Mouse (Mus musculus): ENCODE results near the gene Dctn1. TPM values are rescaled to one million over a fixed set of nuclear protein-coding genes. Genes with fewer than 3 reads are reported as not detected.

Gene Dctn1
- polyA plus RNA-seq, 1 experiment from 2014 or later = 108 TPM

- no peaks in the 10 kb centered on the region for H3K9me3 ChIP-seq (replicated peaks)
- H3K36me3 ChIP-seq = no peaks in the 10 kb centered on the region
- peak; percentile 65 for DNase-seq (ENCODE audit: low spot score)
- H3K4me1 ChIP-seq = peaks cover 39% of the 10 kb centered on the region
- peaks cover 35% of the 10 kb centered on the region for H3K27me3 ChIP-seq (ENCODE audit: low read depth, poor library complexity, severe bottlenecking)
- peak overlapping the region; percentile 67 for H3K27ac ChIP-seq
- WGBS = under 1% methylated on average over 49 of the region's 49 CpGs
- peak overlapping the region; percentile 52 for H3K4me3 ChIP-seq
These were observed 3.6 kb upstream of the Dctn1 start for GRCm38 (mm10) chr6:83161921-83162641.

GRCm38 (mm10) chr6:83162701-83163100 lies 3.0 kb upstream of the Dctn1 start:
- peaks cover 41% of the 10 kb centered on the region for H3K4me1 ChIP-seq
- H3K27me3 ChIP-seq (ENCODE audit: low read depth, poor library complexity, severe bottlenecking) = peaks cover 35% of the 10 kb centered on the region
- no peaks in the 10 kb centered on the region for H3K36me3 ChIP-seq
- DNase-seq (ENCODE audit: low spot score) = peak; percentile 82
- WGBS = under 1% methylated on average over 8 of the region's 8 CpGs
- peak overlapping the region; percentile 67; the same call in 1 of the 2 replicates for H3K27ac ChIP-seq
- peak overlapping the region; percentile 52 for H3K4me3 ChIP-seq
- H3K9me3 ChIP-seq (replicated peaks) = no peaks in the 10 kb centered on the region

GRCm38 (mm10) chr6:83165026-83165606 lies 604 bp upstream of the Dctn1 start:
- no peak for DNase-seq (ENCODE audit: low spot score)
- Histone ChIP-seq H3K9me3 (replicated peaks) (no peaks in the 10 kb centered on the region), H3K36me3 (0 out of 2 replicates have a peak, but pooled peaks cover 5% of the 10 kb centered on the region), H3K27ac (peak overlapping the region; percentile 99), H3K27me3 (ENCODE audit: low read depth, poor library complexity, severe bottlenecking) (peaks cover 28% of the 10 kb centered on the region), H3K4me1 (peaks cover 41% of the 10 kb centered on the region), H3K4me3 (peak overlapping the region; percentile 95)
- WGBS = 9% methylated on average over 6 of the region's 6 CpGs

GRCm38 (mm10) chr6:83166243-83166630 lies 517 bp downstream of the Dctn1 start:
- no peak for DNase-seq (ENCODE audit: low spot score)
- 1% methylated on average over 12 of the region's 12 CpGs for WGBS
- no peaks in the 10 kb centered on the region for H3K9me3 ChIP-seq (replicated peaks)
- peak overlapping the region; percentile 95 for H3K4me3 ChIP-seq
- peaks cover 17% of the 10 kb centered on the region for H3K27me3 ChIP-seq (ENCODE audit: low read depth, poor library complexity, severe bottlenecking)
- 0 out of 2 replicates have a peak, but pooled peaks cover 5% of the 10 kb centered on the region for H3K36me3 ChIP-seq
- peak overlapping the region; percentile 99 for H3K27ac ChIP-seq
- peaks cover 38% of the 10 kb centered on the region for H3K4me1 ChIP-seq

- no peak overlapping the region for H3K27ac ChIP-seq
- H3K4me3 ChIP-seq = no peak overlapping the region
- peaks cover 11% of the 10 kb centered on the region; the same call in 1 of the 2 replicates for H3K36me3 ChIP-seq
- H3K9me3 ChIP-seq (replicated peaks) = no peaks in the 10 kb centered on the region
- 83% methylated on average over 5 of the region's 5 CpGs for WGBS
- no peaks in the 10 kb centered on the region for H3K27me3 ChIP-seq (ENCODE audit: low read depth, poor library complexity, severe bottlenecking)
- peaks cover 19% of the 10 kb centered on the region for H3K4me1 ChIP-seq
- no peak for DNase-seq (ENCODE audit: low spot score)
These were observed 4.2 kb downstream of the Dctn1 start for GRCm38 (mm10) chr6:83169872-83170271.

GRCm38 (mm10) chr6:83171063-83171462 lies 5.3 kb downstream of the Dctn1 start:
- no peaks in the 10 kb centered on the region for H3K9me3 ChIP-seq (replicated peaks)
- peaks cover 14% of the 10 kb centered on the region for H3K4me1 ChIP-seq
- no peak overlapping the region for H3K4me3 ChIP-seq
- no peak for DNase-seq (ENCODE audit: low spot score)
- peaks cover 13% of the 10 kb centered on the region for H3K36me3 ChIP-seq
- WGBS = 86% methylated on average over 5 of the region's 5 CpGs
- H3K27me3 ChIP-seq (ENCODE audit: low read depth, poor library complexity, severe bottlenecking) = no peaks in the 10 kb centered on the region
- no peak overlapping the region; the same call in 1 of the 2 replicates for H3K27ac ChIP-seq

GRCm38 (mm10) chr6:83172240-83172920 lies 6.7 kb downstream of the Dctn1 start:
- no peak overlapping the region for H3K27ac ChIP-seq
- H3K4me3 ChIP-seq = no peak overlapping the region
- 66% methylated on average over 9 of the region's 9 CpGs for WGBS
- H3K9me3 ChIP-seq (replicated peaks) = no peaks in the 10 kb centered on the region
- no peak for DNase-seq (ENCODE audit: low spot score)
- peaks cover 16% of the 10 kb centered on the region for H3K36me3 ChIP-seq
- no peaks in the 10 kb centered on the region for H3K27me3 ChIP-seq (ENCODE audit: low read depth, poor library complexity, severe bottlenecking)
- H3K4me1 ChIP-seq = peaks cover 2% of the 10 kb centered on the region; the same call in 1 of the 2 replicates

GRCm38 (mm10) chr6:83175996-83176395 lies 10.3 kb downstream of the Dctn1 start:
- 90% methylated on average over 8 of the region's 8 CpGs for WGBS
- Histone ChIP-seq H3K27ac (no peak overlapping the region), H3K9me3 (replicated peaks) (no peaks in the 10 kb centered on the region), H3K36me3 (peaks cover 11% of the 10 kb centered on the region), H3K4me1 (peaks cover 12% of the 10 kb centered on the region), H3K4me3 (no peak overlapping the region), H3K27me3 (ENCODE audit: low read depth, poor library complexity, severe bottlenecking) (no peaks in the 10 kb centered on the region)
- DNase-seq (ENCODE audit: low spot score) = no peak

GRCm38 (mm10) chr6:83179390-83180117 lies 13.8 kb downstream of the Dctn1 start:
- 14% methylated on average over 12 of the region's 12 CpGs for WGBS
- H3K36me3 ChIP-seq = peaks cover 30% of the 10 kb centered on the region
- H3K27ac ChIP-seq = peak overlapping the region; percentile 26
- DNase-seq (ENCODE audit: low spot score) = peak; percentile 67
- H3K27me3 ChIP-seq (ENCODE audit: low read depth, poor library complexity, severe bottlenecking) = no peaks in the 10 kb centered on the region
- H3K4me3 ChIP-seq = peak overlapping the region; percentile 45
- peaks cover 12% of the 10 kb centered on the region for H3K4me1 ChIP-seq
- no peaks in the 10 kb centered on the region for H3K9me3 ChIP-seq (replicated peaks)

GRCm38 (mm10) chr6:83180605-83181004 lies 14.9 kb downstream of the Dctn1 start:
- Histone ChIP-seq H3K9me3 (replicated peaks) (no peaks in the 10 kb centered on the region), H3K27ac (no peak overlapping the region), H3K4me3 (no peak overlapping the region), H3K27me3 (ENCODE audit: low read depth, poor library complexity, severe bottlenecking) (no peaks in the 10 kb centered on the region), H3K4me1 (peaks cover 19% of the 10 kb centered on the region), H3K36me3 (peaks cover 37% of the 10 kb centered on the region)
- DNase-seq (ENCODE audit: low spot score) = no peak
- 80% methylated on average over 6 of the region's 6 CpGs for WGBS

- DNase-seq (ENCODE audit: low spot score) = no peak
- H3K4me1 ChIP-seq = peaks cover 29% of the 10 kb centered on the region
- 90% methylated on average over 3 of the region's 3 CpGs for WGBS
- H3K27ac ChIP-seq = no peak overlapping the region
- H3K27me3 ChIP-seq (ENCODE audit: low read depth, poor library complexity, severe bottlenecking) = no peaks in the 10 kb centered on the region
- no peaks in the 10 kb centered on the region for H3K9me3 ChIP-seq (replicated peaks)
- peaks cover 55% of the 10 kb centered on the region for H3K36me3 ChIP-seq
- no peak overlapping the region for H3K4me3 ChIP-seq
These were observed 19.2 kb downstream of the Dctn1 start for GRCm38 (mm10) chr6:83184858-83185435.

All from limb, embryonic 10.5 days (tissue).